Mouse (Mus musculus) cerebellum, adult 9-10 months (tissue): ENCODE results near the gene Nxt1.

Experiments
- DNase-seq: peaks from one replicate; pipeline ENCODE4 v3.0.0; 2022

The Nxt1 gene

GRCm38 (mm10) chr2:148672199-148673096, at the start of gene Nxt1:
Gene Nxt1, plus strand, starts transcription at chr2:148672601.
- DNase-seq, result peak; percentile 99

GRCm38 (mm10) chr2:148623067-148623466, 49.3 kb upstream of the Nxt1 start:
- no peak for DNase-seq

- DNase-seq, result no peak
Measured at GRCm38 (mm10) chr2:148624484-148624883, 47.9 kb upstream of the Nxt1 start.

GRCm38 (mm10) chr2:148627011-148627471, 45.4 kb upstream of the Nxt1 start:
- DNase-seq, result no peak

GRCm38 (mm10) chr2:148631011-148631410, 41.4 kb upstream of the Nxt1 start:
- no peak for DNase-seq

- no peak for DNase-seq
Measured at GRCm38 (mm10) chr2:148631602-148632001, 40.8 kb upstream of the Nxt1 start.

- DNase-seq, result no peak
Measured at GRCm38 (mm10) chr2:148634466-148634865, 37.9 kb upstream of the Nxt1 start.

- no peak for DNase-seq
Measured at GRCm38 (mm10) chr2:148642610-148643370, 29.6 kb upstream of the Nxt1 start.

- no peak for DNase-seq
Measured at GRCm38 (mm10) chr2:148644421-148645000, 27.9 kb upstream of the Nxt1 start.

- no peak for DNase-seq
Measured at GRCm38 (mm10) chr2:148650587-148651357, 21.6 kb upstream of the Nxt1 start.

GRCm38 (mm10) chr2:148654961-148655360, 17.4 kb upstream of the Nxt1 start:
- DNase-seq, result peak; percentile 30

- DNase-seq, result no peak
Measured at GRCm38 (mm10) chr2:148663458-148663857, 8.9 kb upstream of the Nxt1 start.

- DNase-seq, result peak; percentile 50
Measured at GRCm38 (mm10) chr2:148677801-148678200, 5.4 kb downstream of the Nxt1 start.

- peak; percentile 41 for DNase-seq
Measured at GRCm38 (mm10) chr2:148679346-148679745, 6.9 kb downstream of the Nxt1 start.

GRCm38 (mm10) chr2:148680775-148681291, 8.4 kb downstream of the Nxt1 start, which contains the start of gene Gzf1:
Gene Gzf1, plus strand, starts transcription at chr2:148681023.
- peak; percentile 98 for DNase-seq

- DNase-seq, result peak; percentile 74
Measured at GRCm38 (mm10) chr2:148681461-148681891, 9.1 kb downstream of the Nxt1 start.

- DNase-seq, result no peak
Measured at GRCm38 (mm10) chr2:148683031-148683430, 10.6 kb downstream of the Nxt1 start.

- DNase-seq, result no peak
Measured at GRCm38 (mm10) chr2:148684972-148685371, 12.6 kb downstream of the Nxt1 start.

- no peak for DNase-seq
Measured at GRCm38 (mm10) chr2:148685709-148686108, 13.3 kb downstream of the Nxt1 start.

GRCm38 (mm10) chr2:148686862-148687261, 14.5 kb downstream of the Nxt1 start:
- DNase-seq, result no peak

- DNase-seq, result no peak
Measured at GRCm38 (mm10) chr2:148687971-148688370, 15.6 kb downstream of the Nxt1 start.
